In genomic region chr11:70220731-70221602, GRCm38 (mm10) we compare ENCODE assay signal across 8 mouse cellular contexts. TPM values are rescaled to one million over a fixed set of nuclear protein-coding genes. Genes with fewer than 3 reads are reported as not detected.
A peak's percentile ranks its signal among the peaks of the same experiment; 100 is the strongest.
DNase-seq lines count a peak whose midpoint lies in the region; ATAC-seq and TF ChIP-seq lines count a peak whose summit lies in the region.

Gene Slc16a13, minus strand, starts transcription at chr11:70221064.

- no peak for TF ChIP-seq CTCF in brain, embryonic 14.5 days (IDR thresholded peaks at IDR 0.05; ENCODE audit: borderline replicate concordance, extremely low read depth, insufficient read depth, insufficient read length)
- 0 out of 2 replicates have a peak, but pooled peaks have one; percentile 5 for TF ChIP-seq CTCF in midbrain, postnatal 0 days (IDR thresholded peaks at IDR 0.05)

- H3K4me2 ChIP-seq in heart, embryonic 11.5 days: peak within 1 kb of the TSS; percentile 83
- H3K4me2 ChIP-seq in kidney, embryonic 15.5 days: peak within 1 kb of the TSS; percentile 93
- peak within 1 kb of the TSS; percentile 91 for H3K4me2 ChIP-seq in limb, embryonic 15.5 days
- peak within 1 kb of the TSS; percentile 90 for H3K4me2 ChIP-seq in midbrain, postnatal 0 days (ENCODE audit: low read depth, low read length, poor library complexity, severe bottlenecking)

- peaks cover 18% of the 10 kb centered on the region; the same call in 1 of the 2 replicates for H3K4me1 ChIP-seq in heart, embryonic 11.5 days (ENCODE audit: control insufficient read depth, insufficient read depth, low read length)
- peaks cover 46% of the 10 kb centered on the region for H3K4me1 ChIP-seq in kidney, embryonic 15.5 days
- H3K4me1 ChIP-seq in limb, embryonic 15.5 days: peaks cover 26% of the 10 kb centered on the region
- peaks cover 13% of the 10 kb centered on the region; the same call in 1 of the 2 replicates for H3K4me1 ChIP-seq in midbrain, postnatal 0 days (ENCODE audit: insufficient read depth, low read length)

- WGBS in heart, embryonic 11.5 days (ENCODE audit: insufficient replicate concordance): under 1% methylated on average over 28 of the region's 28 CpGs
- WGBS in kidney, embryonic 15.5 days: under 1% methylated on average over 28 of the region's 28 CpGs
- under 1% methylated on average over 28 of the region's 28 CpGs for WGBS in limb, embryonic 15.5 days
- under 1% methylated on average over 28 of the region's 28 CpGs for WGBS in midbrain, postnatal 0 days

- H3K9me3 ChIP-seq in heart, embryonic 11.5 days (replicated peaks; ENCODE audit: control insufficient read depth, low read length): no peaks in the 10 kb centered on the region
- no peaks in the 10 kb centered on the region for H3K9me3 ChIP-seq in kidney, embryonic 15.5 days (replicated peaks)
- H3K9me3 ChIP-seq in limb, embryonic 15.5 days: no peaks in the 10 kb centered on the region
- H3K9me3 ChIP-seq in midbrain, postnatal 0 days (ENCODE audit: low read length): no peaks in the 10 kb centered on the region

- peak within 1 kb of the TSS; percentile 80 for H3K9ac ChIP-seq in heart, embryonic 11.5 days (ENCODE audit: low read depth, low read length)
- peak within 1 kb of the TSS; percentile 67 for H3K9ac ChIP-seq in kidney, embryonic 15.5 days
- H3K9ac ChIP-seq in limb, embryonic 15.5 days: peak within 1 kb of the TSS; percentile 47
- H3K9ac ChIP-seq in midbrain, postnatal 0 days (replicated peaks; ENCODE audit: low read length, poor library complexity, severe bottlenecking): peak within 1 kb of the TSS; percentile 75

- peak within 1 kb of the TSS; percentile 49 for H3K4me3 ChIP-seq in heart, embryonic 11.5 days (ENCODE audit: low read depth, low read length)
- H3K4me3 ChIP-seq in kidney, embryonic 15.5 days (replicated peaks): peak within 1 kb of the TSS; percentile 58
- H3K4me3 ChIP-seq in limb, embryonic 15.5 days: peak within 1 kb of the TSS; percentile 50
- H3K4me3 ChIP-seq in midbrain, postnatal 0 days (ENCODE audit: low read depth, low read length): peak within 1 kb of the TSS; percentile 53

- peak; percentile 74 for ATAC-seq in erythroblast, adult 5-6 weeks (replicated peaks; ENCODE audit: low FRiP score, poor library complexity, severe bottlenecking)
- peak; percentile 89 for ATAC-seq in heart, embryonic 11.5 days (replicated peaks; ENCODE audit: insufficient number of reproducible peaks, low FRiP score, low TSS enrichment)
- peak; percentile 93 for ATAC-seq in kidney, embryonic 15.5 days (replicated peaks; ENCODE audit: low FRiP score)
- peak; percentile 82; the same call in 1 of the 2 replicates for ATAC-seq in limb, embryonic 15.5 days (ENCODE audit: insufficient number of reproducible peaks, low FRiP score, low TSS enrichment, low read depth)
- peak; percentile 94 for ATAC-seq in midbrain, postnatal 0 days (ENCODE audit: low FRiP score)

- peaks cover 34% of the 10 kb centered on the region for H3K27me3 ChIP-seq in heart, embryonic 11.5 days (ENCODE audit: control insufficient read depth, insufficient read depth, low read length)
- peaks cover 64% of the 10 kb centered on the region for H3K27me3 ChIP-seq in kidney, embryonic 15.5 days
- H3K27me3 ChIP-seq in limb, embryonic 15.5 days: peaks cover 43% of the 10 kb centered on the region
- H3K27me3 ChIP-seq in midbrain, postnatal 0 days (ENCODE audit: insufficient read depth, low read length): peaks cover 4% of the 10 kb centered on the region; the same call in 1 of the 2 replicates

- no peaks in the 10 kb centered on the region for H3K36me3 ChIP-seq in heart, embryonic 11.5 days (ENCODE audit: control insufficient read depth, insufficient read depth, low read length)
- peaks cover 6% of the 10 kb centered on the region; the same call in 1 of the 2 replicates for H3K36me3 ChIP-seq in kidney, embryonic 15.5 days
- H3K36me3 ChIP-seq in limb, embryonic 15.5 days: no peaks in the 10 kb centered on the region
- H3K36me3 ChIP-seq in midbrain, postnatal 0 days (ENCODE audit: insufficient read depth, low read length): 0 out of 2 replicates have a peak, but pooled peaks cover 8% of the 10 kb centered on the region

- TF ChIP-seq POLR2A in brain, embryonic 14.5 days (IDR thresholded peaks at IDR 0.05; ENCODE audit: borderline replicate concordance, extremely low read depth, insufficient read depth, insufficient read length, poor library complexity, severe bottlenecking): peak; percentile 68; the same call in 1 of the 2 replicates

- DNase-seq in CD4-positive helper T cell, adult 2 months (ENCODE audit: low read depth, low spot score): peak; percentile 96
- DNase-seq in brain, embryonic 14.5 days (ENCODE audit: low read depth): peak; percentile 100
- peak; percentile 99 for DNase-seq in midbrain, postnatal 0 days (ENCODE audit: low spot score)
- DNase-seq in spleen, postnatal 14 days (ENCODE audit: low spot score in 2 of 2): peak; percentile 76 to 79

- H3K27ac ChIP-seq in heart, embryonic 11.5 days (ENCODE audit: low read depth, low read length): peak within 1 kb of the TSS; percentile 95
- H3K27ac ChIP-seq in kidney, embryonic 15.5 days: peak within 1 kb of the TSS; percentile 89
- peak within 1 kb of the TSS; percentile 85 for H3K27ac ChIP-seq in limb, embryonic 15.5 days
- H3K27ac ChIP-seq in midbrain, postnatal 0 days (ENCODE audit: low read depth, low read length): peak within 1 kb of the TSS; percentile 87

RNA-seq across cellular contexts. Expression of gene Slc16a13, which starts in this region (rescaled TPM):
- polyA plus RNA-seq in brain, embryonic 14.5 days (2012; rRNA removed): 13.9 and 15.1 TPM in 2 replicates
- total RNA-seq in erythroblast, adult 5-6 weeks (2015; ENCODE audit: low replicate concordance): 2.5 and 8.1 TPM in 2 replicates
- 5.1 and 8.2 TPM in 2 replicates for total RNA-seq in erythroblast, adult 5-6 weeks (2017; ENCODE audit: low replicate concordance)
- polyA plus RNA-seq in heart, embryonic 11.5 days (2014; fragmentation: Nextera tagmentation; extraction: Ambion mirVana): 7.6 and 7.8 TPM in 2 replicates
- 13.3 TPM in 2 replicates for polyA plus RNA-seq in kidney, embryonic 15.5 days (2015; fragmentation: Nextera tagmentation; extraction: Ambion mirVana)
- 11.0 and 12.3 TPM in 2 replicates for polyA plus RNA-seq in limb, embryonic 15.5 days (2015; fragmentation: Nextera tagmentation; extraction: Ambion mirVana)
- 9.9 and 26.1 TPM in 2 replicates for total RNA-seq in midbrain, postnatal 0 days (2014; rRNA removed)
- 9.9 and 10.1 TPM in 2 replicates for polyA plus RNA-seq in midbrain, postnatal 0 days (2015; fragmentation: Nextera tagmentation; extraction: Ambion mirVana)

Comparison
In these comparisons a context has a peak if more than half of its experiments do, and no peak if none do; other contexts are left out.
1. Peak in every context shown above with its lines: DNase-seq, ATAC-seq, H3K4me3 ChIP-seq and H3K27ac ChIP-seq.